Mouse (Mus musculus) hindlimb bud, embryonic 11.5 days (tissue): ENCODE data around the gene Fam114a1.
A peak's percentile ranks its signal among the peaks of the same experiment; 100 is the strongest.

ENCODE experiments used
- DNase-seq: peaks from one replicate; pipeline ENCODE4 v3.0.0-alpha.2; 2012; ENCODE audit warnings: low read depth, low spot score; ENCODE audit errors: extremely low spot score

The Fam114a1 gene

DNA sequence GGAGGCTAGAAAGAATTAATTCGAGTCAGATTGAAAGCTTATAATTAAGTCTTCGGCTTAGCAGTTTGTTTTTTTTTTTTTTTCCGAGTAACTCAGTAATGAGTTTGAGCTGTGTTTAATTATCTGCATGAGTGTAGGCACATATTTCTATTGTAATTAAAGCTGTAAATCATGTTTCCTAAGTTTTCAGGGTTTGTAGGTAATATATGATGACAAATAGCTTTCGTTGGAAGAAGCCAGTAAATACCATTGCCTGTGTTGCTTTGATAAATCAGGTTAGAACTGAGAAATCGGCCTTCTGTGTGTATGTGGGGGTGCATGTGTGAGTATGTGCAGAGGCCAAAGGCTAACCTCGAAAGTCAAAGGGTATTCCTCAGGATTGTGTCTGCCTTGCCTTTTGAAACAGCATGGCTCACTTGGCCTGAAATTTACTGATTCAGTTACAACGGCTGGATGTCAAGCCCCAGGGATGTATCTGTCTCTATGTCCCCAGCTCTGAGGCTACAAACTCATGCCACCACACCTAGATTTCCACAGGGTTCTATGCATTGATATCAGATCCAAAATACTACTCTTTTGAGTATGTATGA lies 34.2 kb downstream of the Fam114a1 start:
- peak; percentile 61 for DNase-seq

DNA sequence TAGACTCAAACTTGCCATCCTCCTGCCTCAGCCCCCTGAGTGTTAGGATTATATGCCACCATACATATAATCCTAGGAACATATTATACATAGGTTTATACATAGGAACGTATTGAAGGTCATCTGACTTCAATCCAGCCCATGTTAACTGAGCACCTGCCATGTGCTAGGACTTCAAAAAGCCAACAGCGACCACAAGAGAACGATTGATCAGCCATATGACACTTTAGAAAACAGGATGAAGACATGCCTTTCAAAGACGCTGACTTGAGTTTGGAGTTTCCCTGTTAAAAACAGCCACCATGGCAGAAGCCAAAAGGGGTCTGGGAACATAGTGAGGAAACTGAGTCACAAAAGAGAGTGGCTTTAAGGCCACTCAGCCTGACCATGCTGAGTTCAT lies 35.4 kb downstream of the Fam114a1 start:
- no peak for DNase-seq

DNA sequence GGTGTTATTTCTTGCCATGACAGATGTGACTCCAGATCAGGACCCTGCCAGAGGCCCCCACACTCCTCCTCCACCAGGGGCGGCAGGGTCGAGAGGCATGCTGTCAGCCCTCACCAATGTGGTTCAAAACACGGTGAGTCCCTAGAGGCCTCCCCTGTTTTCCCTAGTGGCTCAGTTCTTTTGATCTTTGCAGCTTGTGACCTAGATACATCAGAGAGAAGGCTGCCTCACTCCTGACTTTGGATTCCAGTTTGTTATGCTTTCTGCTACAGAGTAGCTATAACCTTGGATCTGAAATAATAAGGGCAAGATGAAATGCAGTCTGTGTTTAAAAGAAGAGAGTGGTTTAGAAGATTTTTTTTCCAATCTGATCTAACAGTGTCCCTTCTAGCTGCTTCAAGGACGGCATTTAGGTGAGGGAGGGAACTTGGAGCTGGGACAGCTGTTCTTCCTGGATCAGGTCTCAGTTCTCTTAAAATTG lies 36.2 kb downstream of the Fam114a1 start:
- no peak for DNase-seq

DNA sequence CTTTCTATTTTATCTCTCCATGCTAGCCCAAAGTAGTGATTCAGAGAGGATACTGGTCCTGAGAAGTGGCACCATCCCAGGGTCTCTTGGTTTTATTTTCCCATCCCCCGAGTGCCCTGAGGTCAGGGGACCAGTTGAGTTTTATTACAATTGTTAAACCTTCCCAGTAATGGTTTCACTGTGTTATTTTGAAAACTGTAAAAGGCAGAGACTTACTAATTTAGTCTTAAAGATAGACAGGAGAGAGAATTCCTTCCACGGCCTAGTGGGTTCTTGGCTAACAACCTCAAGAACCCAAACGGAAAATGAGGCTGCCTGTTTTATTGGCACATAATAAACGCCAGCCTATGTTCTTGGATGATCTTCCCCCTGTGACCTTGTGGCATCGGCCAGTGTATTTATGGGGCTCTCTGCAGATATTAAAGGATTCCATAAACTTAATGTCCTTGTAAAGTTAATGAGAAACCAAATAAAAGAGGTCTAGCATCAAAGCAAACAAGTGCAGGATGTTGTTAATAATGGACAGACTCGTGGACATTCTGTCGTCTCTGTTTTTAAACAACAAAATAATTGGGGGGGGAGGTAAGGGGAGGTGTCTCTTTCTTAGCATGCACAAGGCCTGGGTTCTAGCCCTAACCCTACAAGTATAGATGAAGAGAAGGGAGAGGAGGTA lies 42.2 kb downstream of the Fam114a1 start:
- peak; percentile 33 for DNase-seq

DNA sequence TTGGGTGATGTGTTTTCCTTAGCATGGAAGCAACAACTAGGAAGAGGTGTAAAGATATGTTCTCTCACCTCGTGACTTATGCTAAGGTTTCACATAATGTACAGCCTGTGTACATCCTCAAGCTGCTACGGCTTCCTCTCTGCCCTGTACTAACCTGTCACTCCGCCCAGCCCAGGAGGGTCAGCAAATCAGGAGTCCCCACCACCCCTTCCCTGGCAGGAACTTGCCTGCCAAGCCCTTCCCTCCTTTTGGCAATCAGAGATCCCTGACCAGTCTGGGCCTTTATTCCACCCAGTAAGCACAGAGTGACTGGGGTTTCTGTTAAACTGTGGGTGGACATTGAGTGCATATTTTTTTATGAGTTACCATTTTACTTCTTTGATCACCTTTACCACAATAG lies 45.6 kb downstream of the Fam114a1 start:
- no peak for DNase-seq

DNA sequence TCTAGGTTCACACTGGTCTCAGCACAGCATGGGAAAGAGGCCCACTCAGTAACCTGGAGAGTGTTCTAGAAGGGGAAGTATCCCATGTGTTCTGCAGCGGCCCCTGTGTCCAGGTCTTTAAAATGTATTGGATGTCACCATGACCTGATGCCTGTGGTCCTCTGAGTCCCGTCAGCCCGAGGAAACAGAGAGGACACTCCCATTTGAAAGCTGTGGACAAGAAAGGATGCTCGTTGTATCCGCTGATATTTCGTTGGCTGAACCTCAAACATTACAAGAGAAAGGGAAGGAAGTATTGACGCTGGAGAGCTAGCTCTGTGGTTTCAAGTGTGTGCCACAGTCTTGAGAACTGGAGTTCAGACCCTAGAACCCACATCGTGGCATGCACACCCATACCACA lies 49.2 kb downstream of the Fam114a1 start:
- DNase-seq, result no peak

DNA sequence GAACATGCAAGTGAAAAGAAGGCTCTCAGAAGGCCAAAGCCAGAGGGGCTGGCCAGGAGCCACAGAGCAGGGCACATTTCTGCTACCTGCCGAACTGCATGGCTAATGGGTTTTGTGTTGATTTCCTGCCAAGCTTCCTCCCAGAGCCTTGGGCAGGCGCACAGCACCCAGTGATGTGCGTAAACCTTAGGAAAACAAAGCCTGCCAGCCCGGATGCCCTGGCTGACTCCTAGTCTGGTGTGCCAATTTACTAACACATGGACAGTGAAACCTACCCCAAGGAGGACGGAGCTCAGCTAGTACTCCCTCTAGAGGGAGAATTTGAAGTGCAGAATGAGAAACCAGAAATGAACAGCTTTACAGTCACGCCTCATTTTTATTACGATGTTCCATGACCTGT lies 50.0 kb downstream of the Fam114a1 start:
- no peak for DNase-seq

DNA sequence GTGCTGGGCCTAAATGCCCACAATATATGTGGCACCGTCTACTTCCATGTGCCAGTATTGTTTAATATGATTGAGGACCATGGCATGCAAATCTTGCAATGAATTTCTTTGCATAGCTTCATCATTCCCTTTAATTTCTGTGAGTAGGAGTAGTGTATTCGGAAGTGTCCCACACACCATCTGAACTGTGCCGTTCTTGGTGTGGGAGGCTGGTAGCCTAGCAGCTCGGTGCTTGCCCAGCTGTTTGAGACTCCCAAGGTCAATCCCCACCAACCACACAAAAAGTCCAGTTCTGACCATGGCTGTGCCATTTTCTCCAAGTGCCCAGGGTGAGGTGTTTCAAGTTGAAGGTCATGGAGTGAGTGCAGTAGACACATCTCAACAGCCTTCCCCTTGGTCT lies 52.1 kb downstream of the Fam114a1 start:
- DNase-seq, result no peak

DNA sequence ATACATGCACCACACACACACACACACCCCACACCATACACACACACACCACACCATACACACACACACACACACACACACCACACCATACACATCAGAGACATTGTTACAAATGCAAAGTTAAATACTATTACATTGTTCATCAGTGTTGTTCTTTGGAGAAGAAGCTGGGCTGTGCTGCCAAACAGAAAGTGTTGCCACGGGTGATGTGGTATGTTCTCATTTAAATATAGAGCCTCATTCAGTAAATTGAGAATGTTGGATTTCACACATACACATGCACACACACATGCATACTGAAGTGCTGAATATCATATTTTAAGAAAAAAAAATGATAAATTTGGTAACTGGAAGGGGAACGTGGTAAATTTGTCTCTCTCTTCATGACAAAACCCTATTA lies 54.8 kb downstream of the Fam114a1 start:
- no peak for DNase-seq

DNA sequence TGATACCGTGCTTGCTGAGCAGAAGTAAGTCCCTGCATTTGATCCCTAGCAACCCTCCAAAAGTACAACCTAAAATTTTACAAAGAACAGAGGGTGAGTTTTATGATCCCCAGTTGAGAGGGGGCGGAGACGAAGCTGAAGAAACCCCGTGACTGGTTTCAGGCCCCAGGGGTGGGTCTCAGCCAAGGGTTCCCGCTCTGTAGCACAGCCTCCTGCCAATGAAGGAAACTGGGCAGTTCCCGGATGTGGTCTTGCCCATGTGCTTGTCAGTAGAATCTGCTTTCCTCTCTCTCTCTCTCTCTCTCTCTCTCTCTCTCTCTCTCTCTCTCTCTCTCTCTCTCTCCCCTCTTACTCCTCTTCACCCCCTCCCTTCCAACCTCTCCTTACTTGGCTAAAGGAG lies 56.0 kb downstream of the Fam114a1 start:
- no peak for DNase-seq

DNA sequence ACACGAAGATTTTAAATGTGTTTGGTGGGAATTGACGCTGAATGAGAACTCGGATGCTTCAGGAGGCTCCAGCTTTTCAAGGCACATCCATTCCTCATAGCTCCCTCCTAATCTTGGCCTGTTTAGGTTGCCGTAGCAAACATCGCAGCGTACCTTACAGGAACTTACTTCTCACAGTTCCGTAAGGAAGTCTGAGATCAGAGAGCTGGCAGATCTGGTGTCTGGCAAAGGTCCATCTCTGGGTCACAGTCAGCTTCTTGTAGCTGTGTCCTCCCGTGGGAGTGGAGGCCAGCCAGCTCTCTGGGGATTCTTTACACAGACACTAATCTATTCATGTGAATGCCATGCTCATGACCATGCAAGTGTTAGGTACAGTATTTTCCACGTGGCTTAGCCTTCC lies 56.9 kb downstream of the Fam114a1 start:
- no peak for DNase-seq

DNA sequence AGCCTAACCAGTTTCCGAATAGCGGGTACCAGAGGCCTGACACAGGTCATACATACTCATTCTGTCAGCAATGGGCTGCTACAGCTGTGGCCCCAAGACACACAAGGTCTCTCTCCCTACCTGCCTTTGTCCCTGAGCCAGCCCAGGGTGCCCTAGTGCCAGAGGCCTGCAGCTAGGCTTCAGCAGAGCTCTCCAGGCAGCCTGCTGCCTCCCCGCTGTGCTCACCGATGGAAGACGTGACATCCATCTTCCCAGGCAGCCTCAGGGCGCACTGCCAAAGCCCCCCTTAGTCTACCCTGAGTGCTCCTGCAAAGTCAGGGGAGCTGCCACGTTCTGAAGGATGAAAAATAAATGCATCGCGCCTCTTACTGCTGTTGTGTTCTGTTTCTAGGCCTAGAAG lies 58.1 kb downstream of the Fam114a1 start:
- DNase-seq, result no peak

DNA sequence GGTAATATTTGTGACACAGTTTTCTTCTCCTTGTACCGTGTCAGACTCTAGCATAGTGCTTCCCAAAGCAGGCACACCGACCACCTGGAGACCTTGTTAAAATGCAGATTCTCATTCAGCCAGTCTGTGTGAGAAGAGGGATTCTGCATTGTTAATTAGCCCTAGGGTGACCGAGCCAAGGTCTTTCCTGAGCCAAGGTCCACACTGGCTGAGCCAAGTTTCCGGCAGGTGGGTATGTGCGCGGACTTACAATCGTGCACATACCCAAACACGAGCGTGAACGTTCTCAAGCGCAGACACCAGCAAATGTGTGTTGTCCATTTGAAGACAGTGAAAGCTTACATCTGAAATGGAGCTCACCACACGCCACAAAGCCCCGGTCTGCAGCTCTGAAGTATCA lies 66.7 kb downstream of the Fam114a1 start:
- DNase-seq, result no peak

DNA sequence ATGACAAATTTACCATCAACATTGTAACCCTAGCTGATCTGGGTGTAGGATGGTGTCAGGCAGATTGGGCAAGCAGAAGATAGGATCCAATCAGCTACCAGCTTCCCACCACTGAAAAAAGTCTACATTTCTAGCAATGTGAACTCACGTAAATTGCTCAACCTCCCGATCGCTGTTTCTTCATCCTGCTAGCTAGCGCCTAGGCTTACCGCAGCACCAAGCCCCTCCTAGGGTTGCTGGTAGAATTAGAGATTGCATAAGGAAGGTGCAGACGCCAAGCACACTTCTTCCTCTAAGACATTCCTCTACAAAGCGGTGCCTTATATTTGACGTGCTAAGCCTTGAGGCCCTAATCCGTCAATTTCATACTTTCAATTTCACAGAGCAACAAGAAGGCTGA lies 68.4 kb downstream of the Fam114a1 start:
- no peak for DNase-seq

DNA sequence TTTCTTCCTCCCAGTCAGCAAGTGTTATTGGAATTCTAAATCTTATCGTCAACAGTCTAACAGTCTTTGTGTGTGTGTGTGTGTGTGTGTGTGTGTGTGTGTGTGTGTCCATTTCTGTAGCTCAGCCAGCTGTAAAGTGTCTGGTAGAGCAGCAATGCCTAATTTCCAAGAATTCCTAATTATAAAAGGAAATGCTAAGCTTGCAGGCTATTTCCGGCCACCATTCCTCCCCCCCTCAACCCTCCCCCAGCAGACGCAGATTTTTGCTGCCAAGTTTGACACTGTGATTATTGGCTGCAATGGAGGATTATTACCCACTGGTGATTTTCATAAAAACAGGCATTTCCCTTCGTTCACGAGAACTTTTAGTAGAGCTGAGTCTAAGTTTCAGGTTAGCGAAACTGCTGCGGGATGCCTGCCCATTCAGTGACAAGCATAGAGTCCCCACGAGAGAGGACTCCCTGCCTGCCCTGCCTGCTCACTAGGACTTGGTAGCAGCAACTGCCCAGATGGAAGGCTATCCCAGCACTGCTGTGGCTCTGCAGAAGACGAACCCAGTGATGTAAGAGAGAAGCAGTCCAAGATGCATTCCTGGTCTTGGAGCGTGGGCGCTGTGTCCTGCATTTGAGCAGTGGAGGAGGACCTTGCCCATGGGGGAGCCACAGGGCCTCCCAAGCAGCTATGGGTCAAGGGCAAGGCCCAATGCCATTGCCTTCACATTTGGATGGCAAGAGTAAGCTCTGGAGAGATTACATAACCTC lies 69.1 kb downstream of the Fam114a1 start:
- no peak for DNase-seq

DNA sequence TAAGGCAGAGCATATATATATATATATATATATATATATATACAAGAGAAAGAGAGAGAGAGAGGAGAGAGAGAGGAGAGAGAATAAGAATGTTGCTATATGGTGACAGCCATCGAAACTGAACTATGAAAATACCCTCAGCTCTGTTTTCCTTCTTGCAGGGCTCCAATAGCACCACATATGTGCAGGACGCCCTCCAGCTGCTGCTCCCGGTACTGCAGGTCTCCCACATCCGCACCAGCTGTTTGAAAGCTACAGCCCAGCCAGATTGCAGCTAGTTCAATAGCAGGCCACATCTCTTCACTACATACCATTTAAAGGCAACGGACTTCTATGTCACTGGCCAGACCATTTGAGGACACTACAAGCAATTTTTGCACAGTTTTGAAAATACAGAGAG lies 70.6 kb downstream of the Fam114a1 start:
- no peak for DNase-seq

DNA sequence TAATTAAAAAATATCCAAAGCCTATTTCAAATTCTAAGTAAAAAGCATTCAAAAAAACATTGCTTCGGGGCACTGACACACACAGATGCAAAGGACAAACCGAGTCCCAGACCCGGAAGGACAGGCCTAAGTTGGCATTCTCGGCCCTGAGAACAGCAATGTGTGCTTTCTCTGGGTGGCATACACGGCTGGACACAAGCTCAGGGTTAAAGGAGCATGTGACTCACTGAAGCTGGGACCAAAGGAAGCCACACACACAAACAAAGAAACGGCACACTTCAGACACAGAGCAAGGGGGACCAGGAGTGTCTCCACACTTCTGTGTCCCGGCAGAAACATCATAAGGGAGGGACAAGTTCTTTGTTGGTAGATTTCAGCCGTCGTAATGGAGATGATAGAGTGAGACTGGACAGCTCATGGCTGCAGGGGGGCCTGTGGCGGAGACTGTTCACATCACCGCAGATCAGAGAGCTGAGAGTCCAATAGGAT lies 73.6 kb downstream of the Fam114a1 start:
- no peak for DNase-seq

DNA sequence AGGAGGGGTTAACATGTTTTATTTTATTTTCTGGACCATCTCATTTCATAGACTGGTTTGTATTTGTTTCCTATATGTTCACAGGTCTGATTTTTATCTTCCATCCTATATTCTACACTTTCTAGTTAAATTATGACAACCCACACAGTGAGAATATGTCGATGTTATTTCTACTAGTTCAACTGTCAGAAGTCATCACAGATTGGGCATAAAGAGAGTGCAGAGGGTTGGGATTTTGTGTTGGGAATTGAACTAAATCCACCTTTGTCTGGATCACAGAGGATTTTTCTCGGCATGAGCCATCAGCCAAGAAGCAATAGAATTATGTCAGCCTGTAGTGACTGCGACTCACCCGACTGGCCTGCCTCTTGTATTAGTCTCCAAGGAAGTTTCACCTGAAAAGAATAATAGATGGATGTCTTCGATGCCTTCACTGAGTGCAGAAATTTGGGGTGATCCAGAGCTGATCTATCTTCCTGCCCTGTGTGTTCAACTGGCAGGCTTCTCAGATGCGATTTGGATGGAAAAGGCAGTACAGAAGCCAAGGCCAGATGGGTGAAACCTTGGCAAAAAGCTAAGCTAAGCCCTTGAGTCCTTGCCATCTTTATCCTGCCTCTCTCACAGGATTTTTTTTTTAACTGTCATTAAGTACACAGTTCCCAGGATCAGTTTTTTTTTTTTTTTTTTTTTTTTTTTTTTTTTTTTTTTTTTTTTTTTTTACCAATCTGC lies 75.9 kb downstream of the Fam114a1 start:
- DNase-seq, result no peak

DNA sequence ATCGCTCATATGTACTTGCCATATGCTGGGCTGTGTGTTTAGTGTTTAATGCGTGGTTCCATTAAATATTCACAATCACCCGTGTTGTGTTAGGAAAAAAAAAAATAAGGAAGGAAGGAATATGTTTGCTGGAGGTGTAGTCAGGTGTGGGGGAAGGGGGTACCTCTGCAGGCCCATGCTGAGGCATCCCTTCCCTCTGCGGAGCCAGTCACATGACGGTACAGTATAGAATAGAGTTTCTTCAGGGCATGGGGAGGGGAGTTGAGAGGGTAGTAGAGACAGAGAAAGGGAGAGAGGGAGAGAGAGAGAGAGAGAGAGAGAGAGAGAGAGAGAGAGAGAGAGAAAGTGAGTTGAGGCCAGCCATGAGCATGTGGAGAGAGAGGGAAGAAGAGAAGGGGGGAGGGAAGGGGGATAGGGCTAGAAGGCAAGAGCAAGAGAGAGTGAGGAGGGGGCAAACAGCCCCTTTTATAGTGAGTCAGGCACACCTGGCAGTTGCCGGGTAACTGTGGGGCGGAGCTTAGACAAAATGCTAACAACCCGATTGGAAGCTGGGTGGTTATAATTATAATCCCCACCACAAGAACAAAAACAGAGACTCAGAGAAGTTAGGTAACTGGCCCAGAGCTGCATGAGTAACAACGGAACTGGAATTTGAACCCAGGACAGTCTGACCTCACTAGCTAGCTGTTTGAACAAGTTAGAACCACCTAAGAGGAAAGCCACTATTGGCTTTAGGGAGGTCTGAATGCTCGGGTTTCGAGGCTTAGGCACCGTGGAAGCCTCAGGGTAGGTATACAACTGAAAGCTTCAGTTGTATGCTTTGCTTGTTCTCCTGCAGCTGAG lies 76.8 kb downstream of the Fam114a1 start:
- no peak for DNase-seq

DNA sequence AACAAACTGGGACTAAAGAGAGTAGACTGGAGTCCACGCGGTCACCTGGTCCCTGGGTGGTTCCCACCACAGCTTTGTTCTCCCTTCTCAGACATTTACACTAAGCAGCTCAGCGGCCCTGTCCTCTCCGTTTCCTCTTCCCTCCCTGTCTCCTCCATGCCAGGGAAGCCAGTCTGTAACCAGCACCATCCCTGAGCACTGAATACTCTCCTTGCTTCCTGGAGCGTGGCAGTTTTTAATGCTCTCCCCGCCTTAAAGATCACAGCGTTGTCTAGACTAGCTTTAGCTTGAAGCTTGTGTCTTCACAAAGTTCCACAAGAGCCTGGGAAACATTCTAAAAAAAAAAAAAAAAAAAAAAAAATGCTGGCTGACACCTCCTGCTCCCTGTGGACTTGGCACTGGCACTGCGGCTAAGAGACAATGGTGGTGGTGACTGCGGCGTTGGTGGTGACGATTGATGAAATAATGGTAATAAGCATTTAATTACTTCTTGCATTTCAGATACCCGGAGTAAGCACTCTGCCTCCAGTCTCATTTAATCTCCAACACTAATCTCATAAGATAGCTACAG lies 77.5 kb downstream of the Fam114a1 start:
- no peak for DNase-seq
